Mouse (Mus musculus) olfactory bulb, adult 2 months (tissue): Measurements from ENCODE around the gene Lrtm1.

Source experiments
- CTCF ChIP-seq: fragments of 200-500 bp; IDR thresholded peaks from 2 replicates; pipeline ENCODE4 v1.5.1; 2012; ENCODE audit warnings: low read depth, mild to moderate bottlenecking, low read length, moderate library complexity; ENCODE audit not compliant: insufficient read depth
- POLR2A ChIP-seq: fragments of 200-500 bp; IDR thresholded peaks from 2 replicates; pipeline ENCODE4 v1.6.1; 2012; ENCODE audit warnings: mild to moderate bottlenecking, low read depth, low read length, moderate library complexity; ENCODE audit not compliant: insufficient read depth

DNA sequence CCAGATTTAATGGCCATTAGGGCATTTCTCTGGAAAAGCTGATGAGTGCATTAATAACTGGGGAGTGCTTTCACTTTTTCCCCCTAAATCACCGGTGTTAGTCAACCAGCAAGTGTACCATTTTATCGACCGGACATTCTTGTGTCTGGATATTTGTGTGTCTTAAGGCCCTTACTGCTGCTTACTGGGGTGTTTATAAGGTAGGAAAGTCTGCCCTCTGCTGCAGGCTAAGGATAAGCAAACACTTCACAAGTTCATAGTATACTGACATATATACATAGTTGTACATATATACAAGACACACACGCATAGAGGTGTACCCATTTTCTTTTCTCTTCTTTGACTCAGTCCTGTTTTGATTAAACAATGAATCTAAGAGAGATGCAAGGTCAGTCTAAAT lies 55.7 kb downstream of the Lrtm1 start:
- TF ChIP-seq CTCF (no peak), POLR2A (no peak)
